Mouse (Mus musculus) bone marrow, adult 2 months (tissue): ENCODE measurements around the gene Pld1. TPM values are rescaled to one million over a fixed set of nuclear protein-coding genes. Genes with fewer than 3 reads are reported as not detected.

Experiments
- H3K27ac ChIP-seq: fragments of 200-500 bp; 2 replicates; pipeline ENCODE4 v1.5.1; 2012; ENCODE audit warnings: low read depth, mild to moderate bottlenecking, control low read depth, inconsistent platforms, low read length; ENCODE audit not compliant: control insufficient read depth, poor library complexity, insufficient read depth
- H3K4me1 ChIP-seq: fragments of 200-500 bp; 2 replicates; pipeline ENCODE4 v1.6.1; 2011; ENCODE audit warnings: low read length; ENCODE audit not compliant: control insufficient read depth, insufficient read depth
- H3K4me3 ChIP-seq: fragments of 200-500 bp; replicated peaks from 2 replicates; pipeline ENCODE3; 2011; ENCODE audit warnings: mild to moderate bottlenecking, low read depth, low read length, control low read depth; ENCODE audit not compliant: control insufficient read depth
- CTCF ChIP-seq: fragments of 200-500 bp; IDR thresholded peaks from 2 replicates; pipeline ENCODE4 v1.5.1; 2011; ENCODE audit warnings: low read length, control low read depth; ENCODE audit not compliant: control insufficient read depth, insufficient read depth
- POLR2A ChIP-seq: fragments of 200-500 bp; IDR thresholded peaks from 2 replicates; pipeline ENCODE4 v1.6.1; 2011; ENCODE audit warnings: low read depth, mild to moderate bottlenecking, control low read depth, low read length, borderline replicate concordance; ENCODE audit not compliant: control insufficient read depth
- WGBS: fragments of 180-500 bp; shearing (Covaris S2); methylation state at CpG from one replicate; pipeline ENCODE4 v1.1.7; 2018; 5-methylcytosine and 5-hydroxymethylcytosine counted together
- polyA plus RNA-seq: library from polyadenylated mRNA; stranded (reverse); fragments of >200 nt; gene quantifications from 2 replicates; pipeline ENCODE4 v1.2.4, GENCODE M21; 2011; ENCODE audit warnings: low replicate concordance; ENCODE audit not compliant: missing spikeins, insufficient read depth, insufficient read length

Pld1 gene
- polyA plus RNA-seq, 1 experiment: 5.7 TPM

- TF ChIP-seq CTCF (no peak), POLR2A (no peak)
Measured at GRCm38 (mm10) chr3:28107446-28108004, 169.0 kb downstream of the Pld1 start.

GRCm38 (mm10) chr3:28111516-28111915 is 173.0 kb downstream of the Pld1 start:
- 72% methylated on average over 5 of the region's 5 CpGs for WGBS

More at GRCm38 (mm10) chr3:28107446-28108004, 169.0 kb downstream of the Pld1 start:
- Histone ChIP-seq H3K4me1 (no peaks in the 10 kb centered on the region), H3K4me3 (no peak overlapping the region), H3K27ac (no peak overlapping the region)
- 36% methylated on average over 6 of the region's 6 CpGs for WGBS

GRCm38 (mm10) chr3:28113881-28114280 is 175.4 kb downstream of the Pld1 start:
- no peak overlapping the region for H3K27ac ChIP-seq
- TF ChIP-seq CTCF: no peak
- TF ChIP-seq POLR2A: no peak
- no peak overlapping the region for H3K4me3 ChIP-seq
- H3K4me1 ChIP-seq: no peaks in the 10 kb centered on the region
- WGBS: 89% methylated on average over 2 of the region's 2 CpGs

More at GRCm38 (mm10) chr3:28111516-28111915, 173.0 kb downstream of the Pld1 start:
- H3K27ac ChIP-seq: no peak overlapping the region
- no peak overlapping the region for H3K4me3 ChIP-seq
- TF ChIP-seq CTCF (no peak), POLR2A (no peak)
- no peaks in the 10 kb centered on the region for H3K4me1 ChIP-seq

GRCm38 (mm10) chr3:28141716-28142115 is 203.2 kb downstream of the Pld1 start:
- no peak overlapping the region for H3K4me3 ChIP-seq

GRCm38 (mm10) chr3:28142121-28142520 is 203.6 kb downstream of the Pld1 start:
- TF ChIP-seq POLR2A: no peak
- TF ChIP-seq CTCF: no peak
- Histone ChIP-seq H3K27ac (no peak overlapping the region), H3K4me3 (no peak overlapping the region), H3K4me1 (no peaks in the 10 kb centered on the region)
- WGBS: 74% methylated on average over 2 of the region's 2 CpGs

More at GRCm38 (mm10) chr3:28141716-28142115, 203.2 kb downstream of the Pld1 start:
- WGBS: 78% methylated on average over 5 of the region's 5 CpGs
- TF ChIP-seq POLR2A: no peak
- no peak for TF ChIP-seq CTCF
- H3K27ac ChIP-seq: no peak overlapping the region
- no peaks in the 10 kb centered on the region for H3K4me1 ChIP-seq

- TF ChIP-seq CTCF: no peak
- TF ChIP-seq POLR2A: no peak
- Histone ChIP-seq H3K4me3 (no peak overlapping the region), H3K4me1 (no peaks in the 10 kb centered on the region), H3K27ac (no peak overlapping the region)
Measured at GRCm38 (mm10) chr3:28144676-28145075, 206.2 kb downstream of the Pld1 start.

GRCm38 (mm10) chr3:28145461-28145860 is 207.0 kb downstream of the Pld1 start:
- WGBS: 76% methylated on average over 3 of the region's 3 CpGs
- Histone ChIP-seq H3K4me1 (no peaks in the 10 kb centered on the region), H3K4me3 (no peak overlapping the region), H3K27ac (no peak overlapping the region)
- TF ChIP-seq CTCF (no peak), POLR2A (no peak)

GRCm38 (mm10) chr3:28149656-28150256 is 211.3 kb downstream of the Pld1 start:
- Histone ChIP-seq H3K4me1 (no peaks in the 10 kb centered on the region), H3K27ac (no peak overlapping the region), H3K4me3 (no peak overlapping the region)
- no peak for TF ChIP-seq POLR2A
- no peak for TF ChIP-seq CTCF
- WGBS: 80% methylated on average over 2 of the region's 2 CpGs
